Mouse (Mus musculus) limb, embryonic 12.5 days (tissue): ENCODE measurements at regions not wholly inside any gene's neighbourhood (a gene's known extent, or its start where the extent isn't known, plus 50 kb on each side); places are given as distances from the start of the nearest gene placed in this dataset.

Source experiments
- ATAC-seq: fragments of 200-750 bp; cut with Nextera tagmentation; 2 replicates; pipeline ENCODE4 v1.8.0; 2017; ENCODE audit warnings: low read depth, moderate TSS enrichment; ENCODE audit not compliant: insufficient number of reproducible peaks, insufficient read depth, low FRiP score, low TSS enrichment
- H3K27ac ChIP-seq: fragments of 300-500 bp; sonication (generic); 2 replicates; pipeline ENCODE4 v1.5.1; 2016; ENCODE audit warnings: mild to moderate bottlenecking, moderate library complexity
- H3K27me3 ChIP-seq: fragments of 300-500 bp; sonication (generic); 2 replicates; pipeline ENCODE4 v1.6.1; 2016; ENCODE audit warnings: mild to moderate bottlenecking, moderate library complexity
- H3K36me3 ChIP-seq: fragments of 300-500 bp; sonication (generic); 2 replicates; pipeline ENCODE4 v1.6.1; 2016; ENCODE audit warnings: mild to moderate bottlenecking, moderate library complexity
- H3K4me1 ChIP-seq: fragments of 300-500 bp; sonication (generic); replicated peaks from 2 replicates; pipeline ENCODE4 v1.6.1; 2016
- H3K4me2 ChIP-seq: fragments of 300-500 bp; sonication (generic); 2 replicates; pipeline ENCODE4 v1.6.1; 2016; ENCODE audit warnings: mild to moderate bottlenecking, moderate library complexity
- H3K4me3 ChIP-seq: fragments of 300-500 bp; sonication (generic); replicated peaks from 2 replicates; pipeline ENCODE4 v1.5.1; 2016; ENCODE audit warnings: mild to moderate bottlenecking
- H3K9ac ChIP-seq: fragments of 300-500 bp; sonication (generic); replicated peaks from 2 replicates; pipeline ENCODE4 v1.6.1; 2016; ENCODE audit warnings: mild to moderate bottlenecking, moderate library complexity
- H3K9me3 ChIP-seq: fragments of 300-500 bp; sonication (generic); 2 replicates; pipeline ENCODE4 v1.6.1; 2016; ENCODE audit warnings: mild to moderate bottlenecking, moderate library complexity
- WGBS: fragments of 180-500 bp; shearing (Covaris S2); methylation state at CpG from one replicate; pipeline ENCODE4 v1.1.7; 2016; 5-methylcytosine and 5-hydroxymethylcytosine counted together

DNA sequence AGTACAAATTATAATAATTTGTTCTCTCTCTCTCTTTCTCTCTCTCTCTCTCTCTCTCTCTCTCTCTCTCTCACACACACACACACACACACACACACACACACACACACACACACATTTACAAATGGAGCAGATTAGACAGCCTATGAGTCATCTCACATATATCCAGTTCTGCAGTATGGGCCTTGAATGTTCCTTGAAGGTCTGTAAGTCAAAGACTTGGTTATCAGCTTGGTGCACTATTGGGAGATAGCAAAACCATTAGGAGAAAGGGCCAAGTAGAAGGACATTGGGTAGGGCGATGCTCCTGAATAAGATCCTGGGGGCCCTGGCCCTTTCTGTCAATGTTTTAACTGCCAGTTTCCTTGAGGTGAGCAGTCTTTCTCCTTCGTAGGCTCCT lies 145.1 kb upstream of the Trib2 start:
- ATAC-seq: no peak
- Histone ChIP-seq H3K36me3 (no peaks in the 10 kb centered on the region), H3K27me3 (no peaks in the 10 kb centered on the region), H3K4me3 (no peak overlapping the region), H3K4me2 (no peak overlapping the region), H3K4me1 (no peaks in the 10 kb centered on the region), H3K27ac (no peak overlapping the region), H3K9ac (no peak overlapping the region), H3K9me3 (no peaks in the 10 kb centered on the region)
- 92% methylated on average over 2 of the region's 2 CpGs for WGBS

DNA sequence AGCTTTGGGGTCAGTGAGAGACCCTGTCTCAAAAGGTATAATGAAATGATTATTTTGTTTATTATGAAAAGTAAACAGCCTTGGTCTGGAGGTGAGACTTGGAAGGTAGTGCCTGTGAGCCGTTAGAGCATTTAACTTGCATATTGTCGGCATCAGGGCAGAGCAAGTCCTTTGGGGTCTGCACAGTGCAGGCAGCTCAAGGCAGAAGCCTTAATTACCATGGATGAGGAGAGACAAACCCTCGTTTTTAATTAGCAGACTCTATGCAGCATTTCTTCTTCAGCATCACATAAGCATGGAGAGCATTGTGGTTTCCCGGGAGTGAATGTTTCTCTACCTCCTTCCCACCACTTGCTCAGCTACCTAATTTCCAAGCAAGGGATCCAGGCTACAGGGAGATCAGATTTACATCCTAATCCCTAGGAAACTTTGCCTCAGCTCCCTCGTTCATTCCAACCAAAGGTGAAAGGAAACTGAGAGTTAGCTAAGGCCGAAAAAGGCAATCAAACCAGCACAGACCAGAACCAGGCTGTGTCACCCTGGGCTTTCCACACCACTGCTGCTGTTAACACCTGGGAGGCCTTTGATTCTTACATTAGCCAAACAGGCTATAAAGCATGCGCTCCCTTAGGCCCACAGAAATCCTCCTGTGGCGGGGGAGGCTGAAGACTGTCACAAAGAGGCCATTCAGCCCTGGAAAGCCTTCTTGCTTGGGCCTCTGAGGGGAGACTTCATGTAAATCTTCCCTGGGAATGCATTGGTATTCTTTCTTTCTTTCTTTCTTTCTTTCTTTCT lies 120.9 kb upstream of the Trib2 start:
- H3K9me3 ChIP-seq: no peaks in the 10 kb centered on the region
- peak overlapping the region; percentile 60 for H3K27ac ChIP-seq
- no peak overlapping the region for H3K4me2 ChIP-seq
- no peaks in the 10 kb centered on the region for H3K36me3 ChIP-seq
- ATAC-seq: peak; percentile 92
- H3K27me3 ChIP-seq: no peaks in the 10 kb centered on the region
- 20% methylated on average over 8 of the region's 8 CpGs for WGBS
- no peak overlapping the region for H3K4me3 ChIP-seq
- H3K4me1 ChIP-seq: peaks cover 16% of the 10 kb centered on the region
- H3K9ac ChIP-seq: no peak overlapping the region

DNA sequence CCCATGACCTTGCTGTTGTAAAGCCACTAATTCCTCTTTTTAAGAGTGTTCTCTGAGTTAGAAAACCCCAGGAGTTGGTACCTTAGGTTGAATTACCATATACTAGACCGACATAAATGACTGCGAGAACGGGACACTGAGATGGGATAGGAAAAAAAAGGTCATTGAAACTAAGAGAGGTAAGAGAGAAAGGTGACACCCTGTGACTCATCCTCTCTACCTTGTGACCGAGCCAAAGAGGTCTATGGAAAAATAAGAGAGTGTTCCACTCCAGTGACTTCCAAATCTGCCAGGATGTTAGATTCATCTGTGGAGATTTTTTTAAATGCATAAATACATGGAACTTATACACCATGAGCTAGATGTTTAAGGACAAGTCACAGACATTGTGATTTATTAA lies 115.3 kb upstream of the Trib2 start:
- WGBS: 85% methylated on average over 4 of the region's 4 CpGs
- no peak overlapping the region for H3K27ac ChIP-seq
- H3K36me3 ChIP-seq: no peaks in the 10 kb centered on the region
- ATAC-seq: no peak
- no peak overlapping the region for H3K4me2 ChIP-seq
- no peaks in the 10 kb centered on the region for H3K27me3 ChIP-seq
- peaks cover 7% of the 10 kb centered on the region; the same call in 1 of the 2 replicates for H3K4me1 ChIP-seq
- no peaks in the 10 kb centered on the region for H3K9me3 ChIP-seq
- no peak overlapping the region for H3K4me3 ChIP-seq
- no peak overlapping the region for H3K9ac ChIP-seq

DNA sequence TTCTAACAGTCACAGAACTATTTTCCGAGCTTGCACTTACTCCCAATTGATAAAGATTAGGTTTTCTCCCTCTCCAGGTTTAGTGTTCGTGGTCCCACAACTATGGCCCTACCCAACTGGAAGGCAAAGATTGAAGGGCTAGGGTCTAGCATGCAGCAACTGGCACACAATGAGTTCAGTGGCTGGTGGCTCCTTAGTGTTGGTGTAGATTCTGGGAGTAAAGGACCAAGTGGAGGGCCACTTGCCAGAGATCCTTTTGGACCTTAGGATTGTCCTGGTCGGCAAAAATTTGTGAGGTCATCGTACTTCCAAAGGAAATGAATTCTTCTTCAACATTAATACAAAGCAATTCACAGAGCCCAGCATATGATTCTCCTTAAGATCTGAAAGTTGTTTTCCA lies 114.8 kb upstream of the Trib2 start:
- 94% methylated on average over 4 of the region's 4 CpGs for WGBS
- no peaks in the 10 kb centered on the region for H3K36me3 ChIP-seq
- no peak overlapping the region for H3K4me2 ChIP-seq
- no peak overlapping the region for H3K27ac ChIP-seq
- H3K9ac ChIP-seq: no peak overlapping the region
- H3K4me1 ChIP-seq: 0 out of 2 replicates have a peak, but pooled peaks cover 4% of the 10 kb centered on the region
- no peak for ATAC-seq
- no peaks in the 10 kb centered on the region for H3K9me3 ChIP-seq
- H3K27me3 ChIP-seq: no peaks in the 10 kb centered on the region
- H3K4me3 ChIP-seq: no peak overlapping the region

DNA sequence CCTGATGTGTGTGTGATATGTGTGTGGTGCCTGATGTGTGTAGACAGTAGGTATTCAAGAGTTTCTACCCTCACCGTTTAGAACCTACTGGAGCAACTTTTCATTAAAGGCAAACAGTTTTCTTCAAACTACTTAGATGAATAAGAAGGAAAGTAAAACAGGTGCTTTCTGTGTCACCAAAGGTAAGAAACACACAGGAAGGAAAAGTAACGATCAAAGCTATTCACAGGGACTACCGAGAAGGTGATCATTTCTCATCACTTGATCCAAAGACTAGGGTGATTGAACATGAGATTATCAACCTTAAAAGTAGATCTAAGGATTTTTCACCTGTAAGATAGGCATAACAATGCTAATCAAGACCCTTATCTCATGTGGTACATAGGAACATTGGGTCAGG lies 113.4 kb upstream of the Trib2 start:
- Histone ChIP-seq H3K9ac (no peak overlapping the region), H3K36me3 (no peaks in the 10 kb centered on the region), H3K9me3 (no peaks in the 10 kb centered on the region), H3K4me2 (no peak overlapping the region), H3K4me3 (no peak overlapping the region), H3K4me1 (0 out of 2 replicates have a peak, but pooled peaks cover 4% of the 10 kb centered on the region), H3K27ac (no peak overlapping the region), H3K27me3 (no peaks in the 10 kb centered on the region)
- WGBS: 89% methylated on average over 3 of the region's 3 CpGs
- no peak for ATAC-seq

- H3K4me3 ChIP-seq: no peak overlapping the region
- H3K4me1 ChIP-seq: 0 out of 2 replicates have a peak, but pooled peaks cover 4% of the 10 kb centered on the region
- H3K27ac ChIP-seq: no peak overlapping the region
- 72% methylated on average over 1 of the region's 1 CpGs for WGBS
- H3K9ac ChIP-seq: no peak overlapping the region
- no peak overlapping the region for H3K4me2 ChIP-seq
- no peaks in the 10 kb centered on the region for H3K9me3 ChIP-seq
- no peaks in the 10 kb centered on the region for H3K36me3 ChIP-seq
- no peak for ATAC-seq
- H3K27me3 ChIP-seq: no peaks in the 10 kb centered on the region
Measured at GRCm38 (mm10) chr12:15929541-15929940, 112.8 kb upstream of the Trib2 start.

- H3K4me2 ChIP-seq: no peak overlapping the region
- no peaks in the 10 kb centered on the region for H3K9me3 ChIP-seq
- no peaks in the 10 kb centered on the region for H3K27me3 ChIP-seq
- H3K27ac ChIP-seq: no peak overlapping the region
- H3K9ac ChIP-seq: no peak overlapping the region
- H3K36me3 ChIP-seq: no peaks in the 10 kb centered on the region
- 82% methylated on average over 1 of the region's 1 CpGs for WGBS
- H3K4me1 ChIP-seq: no peaks in the 10 kb centered on the region
- ATAC-seq: no peak
- no peak overlapping the region for H3K4me3 ChIP-seq
Measured at GRCm38 (mm10) chr12:15918291-15918690, 101.6 kb upstream of the Trib2 start.

GRCm38 (mm10) chr12:15912959-15913358 lies 96.2 kb upstream of the Trib2 start:
- WGBS: 88% methylated on average over 1 of the region's 1 CpGs

DNA sequence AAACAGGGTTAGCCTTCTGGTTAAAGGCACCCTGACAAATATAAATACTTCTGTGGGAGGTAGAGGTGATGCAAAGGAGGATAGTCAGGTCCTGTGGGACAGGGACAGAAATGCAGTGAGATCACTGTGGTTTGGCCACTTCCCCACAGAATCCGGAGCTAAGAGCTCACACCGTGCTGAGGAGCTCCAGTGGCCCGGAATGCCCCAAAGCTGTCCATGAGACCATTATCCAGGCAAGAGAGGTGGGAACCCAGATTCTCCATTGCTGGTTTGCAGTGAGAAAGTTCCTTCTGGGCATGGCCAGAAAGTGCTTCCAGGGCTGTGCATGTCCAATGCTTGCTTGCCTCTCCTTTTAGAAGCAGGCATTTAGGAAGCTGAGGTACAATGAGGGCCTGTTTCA lies 95.8 kb upstream of the Trib2 start:
- Histone ChIP-seq H3K27me3 (no peaks in the 10 kb centered on the region), H3K9ac (no peak overlapping the region), H3K27ac (no peak overlapping the region), H3K4me1 (no peaks in the 10 kb centered on the region), H3K4me3 (no peak overlapping the region), H3K9me3 (no peaks in the 10 kb centered on the region), H3K36me3 (no peaks in the 10 kb centered on the region), H3K4me2 (no peak overlapping the region)
- WGBS: 92% methylated on average over 3 of the region's 3 CpGs
- no peak for ATAC-seq

More at GRCm38 (mm10) chr12:15912959-15913358, 96.2 kb upstream of the Trib2 start:
- Histone ChIP-seq H3K27me3 (no peaks in the 10 kb centered on the region), H3K4me3 (no peak overlapping the region), H3K9ac (no peak overlapping the region), H3K4me2 (no peak overlapping the region), H3K36me3 (no peaks in the 10 kb centered on the region), H3K27ac (no peak overlapping the region), H3K9me3 (no peaks in the 10 kb centered on the region), H3K4me1 (no peaks in the 10 kb centered on the region)
- no peak for ATAC-seq

DNA sequence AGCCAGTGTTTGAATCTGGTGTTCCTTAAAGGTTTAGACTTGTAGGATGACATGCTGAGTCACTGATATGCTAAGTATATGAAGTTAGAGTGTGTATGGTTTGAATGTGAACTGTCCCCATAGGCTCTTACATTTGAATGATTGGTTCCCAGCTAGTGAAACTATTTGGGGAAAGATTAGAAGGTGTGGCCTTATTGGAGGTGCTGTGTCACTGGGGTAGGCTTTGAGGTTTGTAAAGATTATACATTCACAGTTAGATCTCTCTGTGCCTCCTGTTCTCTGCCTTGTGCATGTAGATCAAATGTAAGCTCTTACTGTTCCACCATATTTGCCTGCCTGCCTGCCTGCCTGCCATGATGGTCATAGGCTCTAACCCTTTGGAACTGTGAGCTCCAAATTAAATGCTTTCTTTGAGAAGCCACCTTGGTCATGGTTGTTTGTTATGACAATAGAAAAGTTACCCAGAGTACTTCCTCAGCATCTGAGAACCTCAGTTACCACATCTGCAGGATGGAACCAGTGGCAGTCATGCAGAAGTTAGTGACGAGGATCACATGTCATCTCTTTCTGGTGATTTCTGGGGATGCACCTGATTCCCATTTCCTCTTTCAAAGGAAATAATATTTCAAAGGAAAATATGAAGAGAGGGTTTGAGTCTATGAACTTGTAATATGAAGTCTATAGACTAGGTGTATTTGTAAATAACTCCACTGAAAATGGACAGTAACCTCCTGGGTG lies 94.7 kb upstream of the Trib2 start:
- Histone ChIP-seq H3K4me1 (no peaks in the 10 kb centered on the region), H3K36me3 (no peaks in the 10 kb centered on the region), H3K9me3 (no peaks in the 10 kb centered on the region), H3K27me3 (no peaks in the 10 kb centered on the region), H3K4me3 (no peak overlapping the region), H3K9ac (no peak overlapping the region), H3K27ac (no peak overlapping the region), H3K4me2 (no peak overlapping the region)
- 77% methylated on average over 1 of the region's 1 CpGs for WGBS
- ATAC-seq: no peak

- Histone ChIP-seq H3K27me3 (no peaks in the 10 kb centered on the region), H3K9me3 (no peaks in the 10 kb centered on the region), H3K4me2 (no peak overlapping the region), H3K4me3 (no peak overlapping the region), H3K4me1 (no peaks in the 10 kb centered on the region), H3K27ac (no peak overlapping the region), H3K36me3 (no peaks in the 10 kb centered on the region), H3K9ac (no peak overlapping the region)
- 86% methylated on average over 2 of the region's 2 CpGs for WGBS
- no peak for ATAC-seq
Measured at GRCm38 (mm10) chr12:15897539-15897938, 80.8 kb upstream of the Trib2 start.
